Mouse (Mus musculus) embryonic fibroblast, embryonic 13.5 days (primary cell): ENCODE measurements around the gene Gm28635.

Experiments used
- CTCF ChIP-seq: IDR thresholded peaks from 2 replicates; pipeline ENCODE4 v1.5.1; 2011; ENCODE audit warnings: mild to moderate bottlenecking, control low read depth, low read length, moderate library complexity, borderline replicate concordance; ENCODE audit not compliant: insufficient read depth
- POLR2A ChIP-seq: IDR thresholded peaks from 2 replicates; pipeline ENCODE4 v1.6.1; 2011; ENCODE audit warnings: low read depth, mild to moderate bottlenecking, control low read depth, low read length, moderate library complexity

- TF ChIP-seq CTCF (no peak), POLR2A (no peak)
Measured at GRCm38 (mm10) chr2:84634006-84634405, 43.8 kb downstream of the Gm28635 start.
